In the genomic region with DNA sequence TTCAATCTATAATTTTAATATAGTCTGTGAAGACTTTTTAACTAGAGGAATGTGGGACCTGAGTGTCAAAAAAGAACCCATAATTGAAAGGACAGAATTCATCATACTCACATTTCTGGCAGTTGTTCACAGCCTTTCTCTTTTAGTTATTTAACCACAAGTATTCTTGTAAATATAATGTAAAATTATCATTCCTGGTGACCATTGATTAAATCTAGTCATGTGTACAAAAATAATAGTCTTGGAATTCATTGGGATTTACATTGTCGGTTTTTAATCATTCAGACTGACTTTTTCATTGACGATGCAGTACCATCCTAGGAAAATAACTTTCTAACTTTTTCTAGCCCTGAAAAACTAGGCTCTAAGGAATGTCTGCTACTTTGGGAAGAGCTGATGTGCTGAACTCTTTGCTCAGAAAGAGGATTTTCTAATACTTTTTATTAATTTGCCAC, we compare ENCODE assay signal across 14 mouse cellular contexts.
DNase-seq lines count a peak whose midpoint lies in the region.
"Had no signal": no experiment of that assay in that cellular context is flagged by ENCODE, and none has a peak within 500 bp of the region (broad histone marks: within the 10 kb centered on the region; RNA-seq: fewer than 3 reads in every experiment).

A gene (minus strand): TSS at position 405 of the 455 bp plus-strand sequence.

- peak; percentile 90 for DNase-seq in Muller cell, postnatal 12 days (ENCODE audit: inconsistent ontology term)
- DNase-seq in kidney, adult 8-10 months: no peak
- DNase-seq: adrenal gland, adult 2 months; adrenal gland, adult 8-10 months; adrenal gland, postnatal 10 days; adrenal gland, postnatal 14 days; adrenal gland, postnatal 25 days; adrenal gland, postnatal 36 days; B cell, adult 2 months; cerebellum, adult 11 months; cerebellum, adult 11-12 months; cerebellum, adult 18-20 months; cerebellum, adult 2 months; cerebellum, adult 8-10 months had no signal
